24 mouse cellular contexts compared by ENCODE assay signal in the genomic region with DNA sequence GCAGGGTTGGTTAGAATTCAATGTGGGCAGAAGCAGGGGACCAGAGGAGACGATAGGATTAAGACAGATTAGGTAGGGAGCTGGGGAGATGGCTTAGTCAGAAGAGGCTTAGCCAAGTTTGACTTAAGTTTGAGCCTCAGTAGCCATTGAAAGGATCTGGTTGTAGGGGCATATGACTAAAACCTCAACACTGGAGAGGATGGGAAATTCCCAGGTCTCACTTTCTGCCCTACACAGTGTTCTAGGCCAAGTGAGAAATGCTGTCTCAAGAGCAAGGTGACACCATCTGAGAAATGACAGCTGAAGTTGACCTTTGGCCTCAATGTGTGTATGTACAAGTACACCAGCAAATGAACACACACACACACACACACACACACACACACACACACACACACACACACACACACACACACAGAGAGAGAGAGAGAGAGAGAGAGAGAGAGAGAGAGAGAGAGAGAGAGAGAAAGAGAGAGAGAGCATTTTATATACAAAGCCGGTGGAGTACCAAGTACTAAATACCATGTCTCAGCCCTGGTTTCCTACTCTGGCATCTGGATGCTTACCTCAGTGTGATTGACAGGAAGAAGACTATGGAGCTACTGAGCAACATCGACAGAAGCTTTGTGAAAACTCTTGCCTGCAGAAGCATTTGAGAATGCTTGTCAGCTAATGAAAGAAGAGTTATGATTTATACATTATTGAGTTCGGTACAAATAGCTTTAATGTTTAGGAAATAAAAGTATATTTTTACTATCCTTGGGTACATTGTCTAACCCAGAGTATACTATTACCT.
DNase-seq lines count a peak whose midpoint lies in the region; ATAC-seq lines count a peak whose summit lies in the region.
"Had no signal": no experiment of that assay in that cellular context is flagged by ENCODE, and none has a peak within 500 bp of the region (broad histone marks: within the 10 kb centered on the region; RNA-seq: fewer than 3 reads in every experiment).

No protein-coding gene starts in this region.

- peak; percentile 46 for DNase-seq in CD4-positive helper T cell, adult 2 months (ENCODE audit: low read depth, low spot score)
- DNase-seq in heart, adult 11 months: no peak
- DNase-seq in adrenal gland, postnatal 36 days: no peak
- no peak for DNase-seq in Muller cell, postnatal 12 days (ENCODE audit: inconsistent ontology term)
- DNase-seq in frontal cortex, postnatal 36 days (ENCODE audit: low spot score in 2 of 2): no peak
- DNase-seq: adrenal gland, adult 8-10 months; adrenal gland, postnatal 25 days; B cell, adult 2 months; cerebellum, adult 18-20 months; cerebellum, adult 9-10 months; cerebellum, postnatal 14 days; gastrocnemius, adult 2 months; gastrocnemius, postnatal 14 days; heart, adult 18-20 months; heart, postnatal 10 days; heart, postnatal 36 days; kidney, adult 11 months; kidney, adult 8-10 months had no signal

- ATAC-seq in CD4-positive, CD25-positive, alpha-beta regulatory T cell, adult 4 months: peak; percentile 24
- ATAC-seq in activated CD4-positive, CD25-positive, alpha-beta regulatory T cell, adult 4 months: peak; percentile 6
- 0 out of 2 replicates have a peak, but pooled peaks have one; percentile 31 for ATAC-seq in monocyte, adult 5-6 weeks (replicated peaks; ENCODE audit: insufficient number of reproducible peaks, low FRiP score, low TSS enrichment, poor library complexity, severe bottlenecking)
- ATAC-seq: forebrain, embryonic 15.5 days; hindbrain, postnatal 0 days; intestine, embryonic 15.5 days had no signal
